Mouse (Mus musculus) brain, embryonic 14.5 days (tissue): Measurements from ENCODE around the gene Oas1f.
"Not testable (repeated sequence)": the region's sequence is repeated elsewhere in the genome, so short reads cannot be mapped to it uniquely, and the experiment has no call there.

Experiments used
- CTCF ChIP-seq: fragments of 200-500 bp; IDR thresholded peaks from 2 replicates; pipeline ENCODE4 v1.5.1; 2012; ENCODE audit warnings: inconsistent platforms, mild to moderate bottlenecking, moderate library complexity, borderline replicate concordance; ENCODE audit not compliant: insufficient read depth, insufficient read length; ENCODE audit errors: extremely low read depth
- POLR2A ChIP-seq: fragments of 200-500 bp; IDR thresholded peaks from 2 replicates; pipeline ENCODE4 v1.6.1; 2012; ENCODE audit warnings: mild to moderate bottlenecking, inconsistent platforms, borderline replicate concordance; ENCODE audit not compliant: poor library complexity, insufficient read depth, insufficient read length, severe bottlenecking; ENCODE audit errors: extremely low read depth

DNA sequence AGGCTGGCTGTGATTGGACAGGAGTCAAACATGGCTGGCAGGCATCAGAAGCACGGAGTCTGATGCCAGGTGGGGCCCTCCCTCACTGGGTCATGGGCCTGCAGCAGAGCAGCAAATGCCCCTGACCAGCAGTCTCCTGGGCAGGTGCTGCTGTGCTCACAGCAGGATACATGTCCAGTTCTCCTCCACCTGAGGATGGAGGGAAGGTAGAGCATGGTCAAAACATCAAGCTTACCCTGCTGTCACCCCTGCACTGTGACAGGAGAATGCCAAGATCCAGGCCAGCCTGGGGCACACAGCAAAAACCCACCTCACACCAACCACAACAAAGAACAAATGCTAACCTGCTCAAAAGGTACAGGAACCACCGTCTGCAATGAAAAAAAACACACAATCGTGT is 29.7 kb downstream of the Oas1f start:
- TF ChIP-seq POLR2A, CTCF: not testable (repeated sequence)
